Mouse (Mus musculus) heart, embryonic 12.5 days (tissue): ENCODE results near the gene Pgm2l1. TPM values are rescaled to one million over a fixed set of nuclear protein-coding genes. Genes with fewer than 3 reads are reported as not detected.

ENCODE experiments used
- ATAC-seq: fragments of 200-750 bp; cut with Nextera tagmentation; 2 replicates; pipeline ENCODE4 v1.8.0; 2017; ENCODE audit warnings: moderate TSS enrichment, moderate library complexity; ENCODE audit not compliant: insufficient number of reproducible peaks, low FRiP score
- H3K27ac ChIP-seq: fragments of 300-500 bp; sonication (generic); 2 replicates; pipeline ENCODE4 v1.5.1; 2016; ENCODE audit warnings: mild to moderate bottlenecking, moderate library complexity; ENCODE audit not compliant: poor library complexity, severe bottlenecking
- H3K27me3 ChIP-seq: fragments of 300-500 bp; sonication (generic); replicated peaks from 2 replicates; pipeline ENCODE4 v1.6.1; 2016; ENCODE audit warnings: mild to moderate bottlenecking, moderate library complexity
- H3K36me3 ChIP-seq: fragments of 300-500 bp; sonication (generic); 2 replicates; pipeline ENCODE4 v1.6.1; 2016; ENCODE audit warnings: mild to moderate bottlenecking, moderate library complexity
- H3K4me1 ChIP-seq: fragments of 300-500 bp; sonication (generic); replicated peaks from 2 replicates; pipeline ENCODE4 v1.6.1; 2016; ENCODE audit warnings: mild to moderate bottlenecking
- H3K4me2 ChIP-seq: fragments of 300-500 bp; sonication (generic); 2 replicates; pipeline ENCODE4 v1.6.1; 2016; ENCODE audit warnings: mild to moderate bottlenecking, moderate library complexity
- H3K4me3 ChIP-seq: fragments of 300-500 bp; sonication (generic); 2 replicates; pipeline ENCODE4 v1.5.1; 2016; ENCODE audit warnings: mild to moderate bottlenecking
- H3K9ac ChIP-seq: fragments of 300-500 bp; sonication (generic); 2 replicates; pipeline ENCODE4 v1.6.1; 2016; ENCODE audit warnings: mild to moderate bottlenecking, moderate library complexity
- H3K9me3 ChIP-seq: fragments of 300-500 bp; sonication (generic); replicated peaks from 2 replicates; pipeline ENCODE4 v1.6.1; 2016; ENCODE audit warnings: mild to moderate bottlenecking, moderate library complexity
- WGBS: fragments of 180-500 bp; shearing (Covaris S2); methylation state at CpG from one replicate; pipeline ENCODE4 v1.1.7; 2016; 5-methylcytosine and 5-hydroxymethylcytosine counted together
- polyA plus RNA-seq: library from polyadenylated mRNA; unstranded; fragments of >200 nt; fragmentation: Nextera tagmentation; extraction: Ambion mirVana; gene quantifications from 2 replicates; pipeline ENCODE4 v1.2.1, GENCODE M21; 2016

Pgm2l1 gene
- polyA plus RNA-seq, 1 experiment from 2014 or later, result 1.9 TPM

- no peaks in the 10 kb centered on the region for H3K27me3 ChIP-seq
- WGBS, result 58% methylated on average over 5 of the region's 5 CpGs
- no peak overlapping the region for H3K4me3 ChIP-seq
- H3K9ac ChIP-seq, result no peak overlapping the region
- no peak for ATAC-seq
- peaks cover 5% of the 10 kb centered on the region for H3K4me1 ChIP-seq
- no peaks in the 10 kb centered on the region; the same call in 1 of the 2 replicates for H3K9me3 ChIP-seq
- H3K27ac ChIP-seq, result no peak overlapping the region
- H3K36me3 ChIP-seq, result peaks cover 47% of the 10 kb centered on the region
- no peak overlapping the region for H3K4me2 ChIP-seq
These were observed 90.3 kb downstream of the Pgm2l1 start for GRCm38 (mm10) chr7:100317534-100317933.

- Histone ChIP-seq H3K27me3 (no peaks in the 10 kb centered on the region), H3K4me2 (no peak overlapping the region), H3K4me1 (peaks cover 5% of the 10 kb centered on the region; the same call in 1 of the 2 replicates), H3K27ac (no peak overlapping the region), H3K9ac (no peak overlapping the region), H3K36me3 (peaks cover 57% of the 10 kb centered on the region), H3K4me3 (no peak overlapping the region), H3K9me3 (no peaks in the 10 kb centered on the region; the same call in 1 of the 2 replicates)
- WGBS, result 58% methylated on average over 3 of the region's 3 CpGs
- no peak for ATAC-seq
These were observed 96.5 kb downstream of the Pgm2l1 start for GRCm38 (mm10) chr7:100323721-100324120.

GRCm38 (mm10) chr7:100325482-100325881, 98.3 kb downstream of the Pgm2l1 start:
- Histone ChIP-seq H3K4me1 (peaks cover 5% of the 10 kb centered on the region; the same call in 1 of the 2 replicates), H3K27me3 (no peaks in the 10 kb centered on the region), H3K27ac (no peak overlapping the region), H3K9me3 (no peaks in the 10 kb centered on the region; the same call in 1 of the 2 replicates), H3K4me2 (no peak overlapping the region), H3K9ac (no peak overlapping the region), H3K36me3 (peaks cover 54% of the 10 kb centered on the region), H3K4me3 (no peak overlapping the region)
- no peak for ATAC-seq
- 79% methylated on average over 6 of the region's 6 CpGs for WGBS

GRCm38 (mm10) chr7:100327514-100327913, 100.3 kb downstream of the Pgm2l1 start:
- Histone ChIP-seq H3K9me3 (no peaks in the 10 kb centered on the region), H3K9ac (no peak overlapping the region), H3K4me2 (no peak overlapping the region), H3K4me1 (no peaks in the 10 kb centered on the region), H3K36me3 (peaks cover 69% of the 10 kb centered on the region), H3K27me3 (no peaks in the 10 kb centered on the region), H3K4me3 (no peak overlapping the region), H3K27ac (no peak overlapping the region)
- 77% methylated on average over 7 of the region's 7 CpGs for WGBS
- ATAC-seq, result no peak

Other genes starting within 250 kb of the Pgm2l1 start
- gene Rnf169, start 246.9 kb upstream of the Pgm2l1 start, polyA plus RNA-seq, result 4.3 and 4.5 TPM in 2 replicates
- 0.11 and 0.21 TPM in 2 replicates for gene Chrdl2, start 221.2 kb upstream of the Pgm2l1 start, polyA plus RNA-seq
- gene Pold3, start 105.8 kb upstream of the Pgm2l1 start, polyA plus RNA-seq, result 42.6 and 44.0 TPM in 2 replicates
- gene Lipt2, start 68.1 kb upstream of the Pgm2l1 start, polyA plus RNA-seq, result 12.1 and 12.9 TPM in 2 replicates
- 8.0 and 10.0 TPM in 2 replicates for gene Kcne3, start 50.9 kb upstream of the Pgm2l1 start, polyA plus RNA-seq
- 13.8 and 15.4 TPM in 2 replicates for gene P4ha3, start 58.1 kb downstream of the Pgm2l1 start, polyA plus RNA-seq
- gene C2cd3, start 144.8 kb downstream of the Pgm2l1 start, polyA plus RNA-seq, result 20.0 and 20.1 TPM in 2 replicates
- 52.5 and 55.6 TPM in 2 replicates for gene Ppme1, start 144.9 kb downstream of the Pgm2l1 start, polyA plus RNA-seq
- gene Ucp3, start 245.6 kb downstream of the Pgm2l1 start, polyA plus RNA-seq, result 0.10 and 0.20 TPM in 2 replicates